Mouse (Mus musculus) CD8-positive naive resting alpha-beta T cell, adult 2 months (primary cell): Measurements from ENCODE around the gene Spaca9.

ENCODE experiments used
- DNase-seq, 2 experiments: peaks; one replicate each; pipeline ENCODE4 v3.0.0; 2022; ENCODE audit warnings: low read depth in 2 of 2, low spot score in 2 of 2

Spaca9 gene

DNA sequence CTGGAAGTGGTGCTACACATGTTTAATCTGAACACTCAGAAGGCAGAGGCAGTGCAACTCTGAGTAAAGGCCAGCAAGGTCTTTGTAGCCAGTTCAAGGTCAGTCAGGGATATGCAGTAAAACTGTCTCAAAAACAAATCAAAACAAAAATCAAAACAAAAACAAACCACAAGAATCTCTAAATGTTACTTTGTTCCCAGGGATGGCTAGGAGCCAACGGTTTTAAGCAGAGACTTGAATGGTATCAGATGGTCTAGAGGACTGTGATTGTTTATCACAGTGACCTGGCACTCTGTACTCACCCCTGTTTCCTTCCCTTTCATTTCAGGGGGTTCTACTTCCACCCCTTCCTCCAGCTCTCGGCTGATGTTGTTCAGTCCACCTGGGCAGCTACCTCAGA lies 28.1 kb downstream of the Spaca9 start:
- DNase-seq: no peak

DNA sequence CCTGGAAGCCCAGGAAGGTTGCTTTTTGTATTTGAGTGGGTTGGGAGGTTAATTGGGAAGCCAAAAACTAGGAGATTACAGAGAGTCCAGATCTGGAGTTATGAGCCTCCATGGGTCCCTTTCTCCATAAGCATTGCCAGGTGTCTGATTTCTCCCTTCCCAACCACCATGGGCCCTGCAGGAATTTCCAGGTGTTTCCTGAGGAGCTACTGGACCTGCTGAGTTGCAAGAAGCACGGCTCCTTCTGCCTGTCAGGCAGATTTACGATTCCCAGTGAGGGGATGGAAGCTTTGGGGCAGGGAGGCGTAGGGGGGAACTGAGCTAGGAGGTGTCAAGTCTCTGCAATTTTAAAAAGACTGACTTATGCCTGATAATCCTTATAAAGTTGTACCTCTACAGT lies 33.7 kb downstream of the Spaca9 start:
- DNase-seq: no peak

DNA sequence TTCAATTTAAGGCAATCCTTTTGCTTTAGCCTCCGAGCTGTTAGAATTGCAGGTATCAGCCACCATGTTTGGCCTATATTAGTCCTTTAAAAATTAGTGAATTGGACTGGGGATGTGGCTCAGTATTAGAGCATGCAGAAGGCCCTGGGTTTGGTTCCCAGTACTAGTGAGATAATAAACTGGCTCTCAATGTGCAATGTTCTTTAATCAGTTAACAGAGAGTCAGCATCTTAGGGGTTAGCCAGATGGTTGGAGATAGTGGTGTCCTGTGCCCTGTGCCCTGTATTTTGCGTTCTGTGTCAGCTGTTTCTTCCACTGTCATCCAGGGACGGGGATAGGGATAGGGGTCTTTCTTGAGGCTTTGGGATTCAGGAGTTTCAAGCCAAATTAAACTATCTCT lies 36.6 kb downstream of the Spaca9 start:
- DNase-seq: no peak

DNA sequence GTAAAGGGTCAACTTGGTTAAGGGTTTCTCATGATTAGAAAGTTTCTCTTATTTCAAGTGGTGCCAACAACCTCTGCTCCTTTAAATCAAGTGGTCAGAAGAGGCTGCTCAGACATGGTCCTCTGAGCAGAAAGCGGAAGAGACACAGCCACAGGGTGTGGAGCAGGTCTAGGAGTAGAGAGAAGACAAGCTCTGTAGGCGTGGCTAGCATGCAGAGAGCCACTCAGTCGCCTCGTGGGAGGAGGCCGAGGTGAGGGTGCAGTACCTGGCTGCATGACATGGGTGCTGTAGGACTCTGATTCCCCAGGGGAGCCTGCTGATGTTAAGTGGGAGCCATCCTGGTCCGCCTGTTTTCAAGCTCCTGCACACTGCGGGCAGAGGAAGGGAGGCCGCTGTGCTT lies 43.3 kb downstream of the Spaca9 start:
- DNase-seq: no peak

DNA sequence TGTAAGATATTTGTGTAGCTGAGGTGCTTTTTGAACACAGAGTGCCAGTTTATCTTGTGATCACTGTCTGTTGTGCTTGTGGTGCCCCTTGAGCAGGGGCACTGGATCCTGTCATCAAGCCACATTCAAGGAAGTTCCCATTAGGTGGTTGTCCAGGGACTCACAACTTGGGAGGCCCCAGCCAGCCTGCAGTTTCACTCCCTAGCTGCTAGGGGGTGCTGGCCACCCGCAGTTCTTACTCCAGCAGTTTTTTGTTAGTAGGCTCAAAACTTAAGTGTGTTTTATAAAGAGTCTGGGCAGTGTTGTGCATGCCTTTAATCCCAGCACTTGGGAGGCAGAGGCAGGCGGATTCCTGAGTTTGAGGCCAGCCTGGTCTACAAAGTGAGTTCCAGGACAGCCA lies 45.2 kb downstream of the Spaca9 start:
- peak; percentile 13 to 25 for DNase-seq

DNA sequence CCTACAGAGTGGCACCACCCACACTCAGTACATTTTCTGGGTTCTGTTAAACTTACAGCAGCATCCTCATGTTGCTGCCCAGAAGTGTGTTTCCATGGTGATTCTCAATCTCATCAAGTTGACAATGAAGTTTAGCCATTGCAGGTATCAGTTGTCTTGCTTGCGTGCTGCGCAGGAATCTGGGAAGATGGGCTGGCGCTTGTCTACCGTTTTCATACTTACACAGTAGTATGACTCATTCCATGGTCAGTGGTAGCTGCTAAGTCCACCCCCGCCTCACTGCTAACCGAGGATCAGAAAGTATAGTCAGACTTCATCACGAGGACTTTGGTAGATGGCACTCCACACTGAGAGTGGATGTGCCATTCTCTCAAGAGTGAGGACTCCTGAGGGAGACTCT lies 46.2 kb downstream of the Spaca9 start:
- DNase-seq: no peak

DNA sequence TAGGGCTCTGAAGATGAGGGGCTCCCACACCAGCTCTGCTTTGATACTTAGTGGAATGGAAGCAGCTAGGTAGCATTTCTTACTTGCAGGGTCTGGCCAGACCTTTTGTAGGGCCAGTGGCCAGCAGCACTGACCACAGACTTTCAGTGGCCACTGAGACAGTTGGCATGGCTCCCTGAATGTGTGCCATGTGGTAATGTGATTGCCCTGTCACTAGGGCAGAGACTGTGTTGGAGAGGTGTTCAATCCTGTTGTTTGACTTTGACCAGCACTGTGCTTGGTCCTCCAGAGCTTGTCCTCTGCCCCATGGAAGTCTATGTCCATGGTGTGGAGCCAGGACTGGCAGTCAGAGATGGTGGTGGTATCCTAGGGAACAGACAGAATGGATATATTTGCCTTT lies 49.0 kb downstream of the Spaca9 start:
- no peak for DNase-seq

DNA sequence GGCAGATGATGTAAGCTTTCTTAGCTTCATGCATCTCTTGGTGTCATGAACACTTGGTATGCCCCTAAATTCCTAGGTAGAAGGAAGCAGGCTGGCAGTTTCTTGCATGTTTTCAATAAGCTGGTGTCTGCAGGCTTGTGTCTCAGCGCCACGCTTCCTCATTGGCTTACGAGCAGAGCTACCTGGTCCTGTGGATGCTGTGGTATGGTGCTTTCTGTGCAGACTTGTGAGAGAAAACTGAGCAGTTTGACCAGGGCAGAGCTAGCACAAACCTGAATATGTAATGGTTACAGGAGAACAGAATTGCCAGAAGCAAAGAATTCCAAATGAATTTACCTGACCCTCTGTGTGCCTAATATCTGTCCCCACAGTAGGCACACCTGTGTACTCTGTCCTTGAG lies 56.4 kb downstream of the Spaca9 start:
- DNase-seq: no peak
